Mouse (Mus musculus) MEL (cell line): Measurements from ENCODE around the gene Dclre1b.

Experiments used
- BHLHE40 ChIP-seq: IDR thresholded peaks from 2 replicates; pipeline ENCODE4 v1.6.1; 2012; ENCODE audit warnings: low read depth, mild to moderate bottlenecking, inconsistent platforms, low read length, improper control_type of control experiment, borderline replicate concordance
- CHD2 ChIP-seq: IDR thresholded peaks from 2 replicates; pipeline ENCODE4 v1.6.1; 2011; ENCODE audit warnings: low read length, improper control_type of control experiment
- CTCF ChIP-seq, 3 experiments: IDR thresholded peaks in 2 of 3; conservative IDR thresholded peaks in 1 of 3; 2 replicates each; pipeline ENCODE4 v1.5.1; 2011 to 2012; ENCODE audit warnings: low read length in 3 of 3, low read depth in 2 of 3, mild to moderate bottlenecking in 2 of 3, improper control_type of control experiment in 1 of 3, inconsistent platforms in 1 of 3, mixed read lengths in 1 of 3, moderate library complexity in 1 of 3; ENCODE audit not compliant: control insufficient read depth in 1 of 3, insufficient read depth in 1 of 3, poor library complexity in 1 of 3, severe bottlenecking in 1 of 3
- ELF1 ChIP-seq: IDR thresholded peaks from 2 replicates; pipeline ENCODE4 v1.6.1; 2014; ENCODE audit warnings: low read depth, mild to moderate bottlenecking, inconsistent platforms, low read length, improper control_type of control experiment, moderate library complexity
- EP300 ChIP-seq, 2 experiments: IDR thresholded peaks; 2 replicates each; pipeline ENCODE4 v1.6.1; 2011; ENCODE audit warnings: improper control_type of control experiment in 2 of 2, low read length in 2 of 2, low read depth in 1 of 2, mild to moderate bottlenecking in 1 of 2
- GATA1 ChIP-seq: IDR thresholded peaks from 2 replicates; pipeline ENCODE4 v1.6.1; 2011; ENCODE audit warnings: low read depth, low read length, improper control_type of control experiment
- MAX ChIP-seq: IDR thresholded peaks from 2 replicates; pipeline ENCODE4 v1.6.1; 2011; ENCODE audit warnings: low read length, improper control_type of control experiment
- MYC ChIP-seq: IDR thresholded peaks from 2 replicates; pipeline ENCODE4 v1.6.1; 2011; ENCODE audit warnings: low read depth, mild to moderate bottlenecking, low read length, improper control_type of control experiment, moderate library complexity
- POLR2A ChIP-seq, 2 experiments: IDR thresholded peaks; 2 replicates each; pipeline ENCODE4 v1.6.1; 2011 to 2012; ENCODE audit warnings: low read length in 2 of 2, mild to moderate bottlenecking in 2 of 2, control low read depth in 1 of 2, improper control_type of control experiment in 1 of 2, low read depth in 1 of 2, moderate library complexity in 1 of 2; ENCODE audit not compliant: control insufficient read depth in 1 of 2, insufficient read depth in 1 of 2, poor library complexity in 1 of 2
- TBP ChIP-seq: IDR thresholded peaks from 2 replicates; pipeline ENCODE4 v1.8.0; 2011; ENCODE audit warnings: low read depth, low read length, improper control_type of control experiment
- TCF12 ChIP-seq: IDR thresholded peaks from 2 replicates; pipeline ENCODE4 v1.6.1; 2014; ENCODE audit warnings: low read depth, mild to moderate bottlenecking, inconsistent platforms, low read length, improper control_type of control experiment, moderate library complexity
- USF1 ChIP-seq: IDR thresholded peaks from 2 replicates; pipeline ENCODE4 v1.6.1; 2014; ENCODE audit warnings: low read depth, mild to moderate bottlenecking, inconsistent platforms, low read length, improper control_type of control experiment, moderate library complexity
- USF2 ChIP-seq, 2 experiments: IDR thresholded peaks; 2 replicates each; pipeline ENCODE4 v1.6.1; 2011 to 2012; ENCODE audit warnings: improper control_type of control experiment in 2 of 2, low read length in 2 of 2, borderline replicate concordance in 1 of 2, inconsistent platforms in 1 of 2, low read depth in 1 of 2, mild to moderate bottlenecking in 1 of 2; ENCODE audit not compliant: insufficient read depth in 1 of 2
- ZMIZ1 ChIP-seq: IDR thresholded peaks from 2 replicates; pipeline ENCODE4 v1.6.1; 2012; ENCODE audit warnings: low read depth, mild to moderate bottlenecking, inconsistent platforms, low read length, improper control_type of control experiment, moderate library complexity

- no peak for TF ChIP-seq MAX
- peak; percentile 99 for TF ChIP-seq GATA1
- TF ChIP-seq POLR2A (IDR thresholded peaks at IDR 0.05; ENCODE audit: control insufficient read depth in 1 of 2, insufficient read depth in 1 of 2, low read depth in 1 of 2, low read length in 2 of 2, poor library complexity in 1 of 2) = no peak
- no peak for TF ChIP-seq CTCF (IDR thresholded peaks at IDR 0.05 in 2 of 3, conservative IDR thresholded peaks at IDR 0.05 in 1 of 3; ENCODE audit: control insufficient read depth in 1 of 3, insufficient read depth in 1 of 3, low read depth in 2 of 3, low read length in 3 of 3, poor library complexity in 1 of 3, severe bottlenecking in 1 of 3)
- peak; percentile 98 to 99 for TF ChIP-seq EP300 (IDR thresholded peaks at IDR 0.05; ENCODE audit: low read depth in 1 of 2, low read length in 2 of 2)
- no peak for TF ChIP-seq USF2 (IDR thresholded peaks at IDR 0.05; ENCODE audit: borderline replicate concordance in 1 of 2, insufficient read depth in 1 of 2, low read depth in 1 of 2, low read length in 2 of 2)
- TF ChIP-seq ZMIZ1 = no peak
- no peak for TF ChIP-seq BHLHE40
- TF ChIP-seq TCF12 = peak; percentile 99
- TF ChIP-seq ELF1 = no peak
- no peak for TF ChIP-seq USF1
- TF ChIP-seq CHD2 = no peak; the same call in 1 of the 2 replicates
- no peak for TF ChIP-seq TBP
- TF ChIP-seq MYC = peak; percentile 82
Measured at GRCm38 (mm10) chr3:103799507-103799906, 9.7 kb downstream of the Dclre1b start.
